Mouse (Mus musculus) testis, adult 2 months (tissue): ENCODE data around the gene Erfe. TPM values are rescaled to one million over a fixed set of nuclear protein-coding genes. Genes with fewer than 3 reads are reported as not detected.

ENCODE experiments used
- H3K27ac ChIP-seq: fragments of 200-500 bp; 2 replicates; pipeline ENCODE4 v1.5.1; 2012; ENCODE audit warnings: low read depth, low read length; ENCODE audit not compliant: control insufficient read depth, insufficient read depth
- H3K27me3 ChIP-seq: fragments of 200-500 bp; 2 replicates; pipeline ENCODE4 v1.6.1; 2012; ENCODE audit warnings: mild to moderate bottlenecking, low read length, moderate library complexity; ENCODE audit not compliant: control insufficient read depth, insufficient read depth
- H3K36me3 ChIP-seq: fragments of 200-500 bp; 2 replicates; pipeline ENCODE4 v1.6.1; 2012; ENCODE audit warnings: mild to moderate bottlenecking, low read length; ENCODE audit not compliant: control insufficient read depth, insufficient read depth
- H3K4me1 ChIP-seq: fragments of 200-500 bp; 2 replicates; pipeline ENCODE4 v1.6.1; 2012; ENCODE audit warnings: low read length; ENCODE audit not compliant: control insufficient read depth, insufficient read depth
- H3K4me3 ChIP-seq: fragments of 200-500 bp; 2 replicates; pipeline ENCODE4 v1.5.1; 2012; ENCODE audit warnings: low read depth, mild to moderate bottlenecking, low read length, moderate library complexity, mixed read lengths; ENCODE audit not compliant: control insufficient read depth
- CTCF ChIP-seq: fragments of 200-500 bp; IDR thresholded peaks from 2 replicates; pipeline ENCODE4 v1.5.1; 2012; ENCODE audit warnings: low read depth, mild to moderate bottlenecking, inconsistent platforms, low read length, moderate library complexity; ENCODE audit not compliant: control insufficient read depth, insufficient read depth, insufficient replicate concordance
- POLR2A ChIP-seq: fragments of 200-500 bp; IDR thresholded peaks from 2 replicates; pipeline ENCODE4 v1.6.1; 2012; ENCODE audit warnings: low read depth, mild to moderate bottlenecking, inconsistent platforms, low read length, moderate library complexity; ENCODE audit not compliant: control insufficient read depth
- polyA plus RNA-seq: library from polyadenylated mRNA; depleted of rRNA; stranded (reverse); fragments of >200 nt; gene quantifications from 2 replicates; pipeline ENCODE4 v1.2.3, GENCODE M21; 2012

Gene Erfe
- polyA plus RNA-seq, 1 experiment, result 1.2 TPM

GRCm38 (mm10) chr1:91380453-91381090, 14.3 kb downstream of the Erfe start:
- TF ChIP-seq CTCF (no peak; the same call in 1 of the 2 replicates), POLR2A (no peak)
- no peaks in the 10 kb centered on the region for H3K4me1 ChIP-seq

GRCm38 (mm10) chr1:91381091-91381471, 14.9 kb downstream of the Erfe start:
- no peak for TF ChIP-seq POLR2A
- TF ChIP-seq CTCF, result no peak
- Histone ChIP-seq H3K4me3 (no peak overlapping the region), H3K27ac (no peak overlapping the region), H3K4me1 (no peaks in the 10 kb centered on the region), H3K27me3 (no peaks in the 10 kb centered on the region), H3K36me3 (peaks cover 4% of the 10 kb centered on the region)

More at GRCm38 (mm10) chr1:91380453-91381090, 14.3 kb downstream of the Erfe start:
- Histone ChIP-seq H3K27ac (no peak overlapping the region), H3K27me3 (no peaks in the 10 kb centered on the region), H3K36me3 (peaks cover 4% of the 10 kb centered on the region), H3K4me3 (no peak overlapping the region)

GRCm38 (mm10) chr1:91390369-91390768, 24.1 kb downstream of the Erfe start:
- no peaks in the 10 kb centered on the region for H3K27me3 ChIP-seq
- H3K4me3 ChIP-seq, result no peak overlapping the region
- no peak overlapping the region for H3K27ac ChIP-seq
- no peaks in the 10 kb centered on the region; the same call in 1 of the 2 replicates for H3K36me3 ChIP-seq
- TF ChIP-seq CTCF, result no peak
- no peak for TF ChIP-seq POLR2A
- H3K4me1 ChIP-seq, result no peaks in the 10 kb centered on the region

- Histone ChIP-seq H3K4me3 (peak overlapping the region; percentile 81), H3K36me3 (no peaks in the 10 kb centered on the region), H3K27ac (peak overlapping the region; percentile 69), H3K27me3 (no peaks in the 10 kb centered on the region), H3K4me1 (peaks cover 4% of the 10 kb centered on the region)
- TF ChIP-seq POLR2A (no peak), CTCF (no peak)
Observed at GRCm38 (mm10) chr1:91397927-91398259, 31.7 kb downstream of the Erfe start.

GRCm38 (mm10) chr1:91398260-91399062, 32.2 kb downstream of the Erfe start, which contains the start of gene Ilkap:
Gene Ilkap, minus strand, starts transcription at chr1:91398815.
- Histone ChIP-seq H3K27ac (peak within 1 kb of the TSS; percentile 71), H3K27me3 (no peaks in the 10 kb centered on the region), H3K4me1 (peaks cover 4% of the 10 kb centered on the region), H3K36me3 (no peaks in the 10 kb centered on the region), H3K4me3 (peak within 1 kb of the TSS; percentile 81)
- no peak for TF ChIP-seq POLR2A
- TF ChIP-seq CTCF, result no peak

GRCm38 (mm10) chr1:91404976-91405375, 38.7 kb downstream of the Erfe start:
- H3K27ac ChIP-seq, result peak overlapping the region; percentile 94

GRCm38 (mm10) chr1:91405406-91406169, 39.4 kb downstream of the Erfe start:
- Histone ChIP-seq H3K27me3 (no peaks in the 10 kb centered on the region), H3K27ac (peak overlapping the region; percentile 94), H3K4me1 (peaks cover 5% of the 10 kb centered on the region), H3K36me3 (no peaks in the 10 kb centered on the region), H3K4me3 (peak overlapping the region; percentile 88)
- TF ChIP-seq CTCF (no peak), POLR2A (peak; percentile 96)

More at GRCm38 (mm10) chr1:91404976-91405375, 38.7 kb downstream of the Erfe start:
- TF ChIP-seq POLR2A (no peak), CTCF (no peak)
- no peaks in the 10 kb centered on the region for H3K27me3 ChIP-seq
- no peaks in the 10 kb centered on the region for H3K36me3 ChIP-seq
- peak overlapping the region; percentile 88 for H3K4me3 ChIP-seq
- H3K4me1 ChIP-seq, result peaks cover 5% of the 10 kb centered on the region
